Mouse (Mus musculus) MEL (cell line): Measurements from ENCODE around the gene Mymx.

ENCODE experiments used
- CTCF ChIP-seq, 3 experiments: IDR thresholded peaks in 2 of 3; conservative IDR thresholded peaks in 1 of 3; 2 replicates each; pipeline ENCODE4 v1.5.1; 2011 to 2012; ENCODE audit warnings: low read length in 3 of 3, low read depth in 2 of 3, mild to moderate bottlenecking in 2 of 3, improper control_type of control experiment in 1 of 3, inconsistent platforms in 1 of 3, mixed read lengths in 1 of 3, moderate library complexity in 1 of 3; ENCODE audit not compliant: control insufficient read depth in 1 of 3, insufficient read depth in 1 of 3, poor library complexity in 1 of 3, severe bottlenecking in 1 of 3
- E2F4 ChIP-seq: IDR thresholded peaks from 2 replicates; pipeline ENCODE4 v1.6.1; 2011; ENCODE audit warnings: low read depth, low read length, improper control_type of control experiment, borderline replicate concordance
- EP300 ChIP-seq, 2 experiments: IDR thresholded peaks; 2 replicates each; pipeline ENCODE4 v1.6.1; 2011; ENCODE audit warnings: improper control_type of control experiment in 2 of 2, low read length in 2 of 2, low read depth in 1 of 2, mild to moderate bottlenecking in 1 of 2
- ETS1 ChIP-seq: IDR thresholded peaks from 2 replicates; pipeline ENCODE4 v1.6.1; 2012; ENCODE audit warnings: low read depth, mild to moderate bottlenecking, inconsistent platforms, low read length, improper control_type of control experiment, moderate library complexity
- MAX ChIP-seq: IDR thresholded peaks from 2 replicates; pipeline ENCODE4 v1.6.1; 2011; ENCODE audit warnings: low read length, improper control_type of control experiment
- POLR2A ChIP-seq, 2 experiments: IDR thresholded peaks; 2 replicates each; pipeline ENCODE4 v1.6.1; 2011 to 2012; ENCODE audit warnings: low read length in 2 of 2, mild to moderate bottlenecking in 2 of 2, control low read depth in 1 of 2, improper control_type of control experiment in 1 of 2, low read depth in 1 of 2, moderate library complexity in 1 of 2; ENCODE audit not compliant: control insufficient read depth in 1 of 2, insufficient read depth in 1 of 2, poor library complexity in 1 of 2
- POLR2AphosphoS2 ChIP-seq: IDR thresholded peaks from 2 replicates; pipeline ENCODE4 v1.6.1; 2011; ENCODE audit warnings: low read length, improper control_type of control experiment
- RAD21 ChIP-seq: IDR thresholded peaks from 2 replicates; pipeline ENCODE4 v1.6.1; 2011; ENCODE audit warnings: mild to moderate bottlenecking, low read depth, low read length, improper control_type of control experiment
- RCOR1 ChIP-seq: IDR thresholded peaks from 2 replicates; pipeline ENCODE4 v1.6.1; 2012; ENCODE audit warnings: low read depth, mild to moderate bottlenecking, inconsistent platforms, low read length, improper control_type of control experiment
- SIN3A ChIP-seq: IDR thresholded peaks from 2 replicates; pipeline ENCODE4 v1.6.1; 2012; ENCODE audit warnings: low read length, improper control_type of control experiment, inconsistent platforms
- TAL1 ChIP-seq: IDR thresholded peaks from 2 replicates; pipeline ENCODE4 v1.6.1; 2012; ENCODE audit warnings: mild to moderate bottlenecking, inconsistent platforms, low read length, moderate library complexity, mixed read lengths
- TBP ChIP-seq: IDR thresholded peaks from 2 replicates; pipeline ENCODE4 v1.8.0; 2011; ENCODE audit warnings: low read depth, low read length, improper control_type of control experiment
- USF2 ChIP-seq, 2 experiments: IDR thresholded peaks; 2 replicates each; pipeline ENCODE4 v1.6.1; 2011 to 2012; ENCODE audit warnings: improper control_type of control experiment in 2 of 2, low read length in 2 of 2, borderline replicate concordance in 1 of 2, inconsistent platforms in 1 of 2, low read depth in 1 of 2, mild to moderate bottlenecking in 1 of 2; ENCODE audit not compliant: insufficient read depth in 1 of 2
- ZMIZ1 ChIP-seq: IDR thresholded peaks from 2 replicates; pipeline ENCODE4 v1.6.1; 2012; ENCODE audit warnings: low read depth, mild to moderate bottlenecking, inconsistent platforms, low read length, improper control_type of control experiment, moderate library complexity

DNA sequence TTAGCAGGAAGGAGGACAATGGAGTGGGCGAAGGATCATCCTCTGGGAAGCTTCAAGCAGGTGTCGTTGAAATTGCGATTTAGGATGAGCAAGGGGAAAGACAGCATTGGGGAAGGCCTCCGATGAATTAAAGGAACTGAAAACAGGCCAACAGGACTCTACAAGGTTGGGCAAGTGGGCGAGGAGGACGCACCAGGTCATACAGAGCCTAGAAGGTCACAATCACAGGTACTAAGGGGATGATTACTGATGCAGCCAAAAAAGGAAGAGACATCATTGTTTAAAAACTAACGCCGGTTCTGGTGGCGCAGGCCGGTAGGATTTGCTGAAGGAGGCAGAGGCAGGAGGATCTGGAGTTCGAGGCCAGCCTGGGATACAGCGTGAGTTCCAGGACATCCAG lies 38.7 kb downstream of the Mymx start:
- TF ChIP-seq POLR2AphosphoS2 = no peak
- no peak for TF ChIP-seq CTCF (IDR thresholded peaks at IDR 0.05 in 2 of 3, conservative IDR thresholded peaks at IDR 0.05 in 1 of 3; ENCODE audit: control insufficient read depth in 1 of 3, insufficient read depth in 1 of 3, low read depth in 2 of 3, low read length in 3 of 3, poor library complexity in 1 of 3, severe bottlenecking in 1 of 3)
- no peak for TF ChIP-seq EP300 (IDR thresholded peaks at IDR 0.05; ENCODE audit: low read depth in 1 of 2, low read length in 2 of 2)
- no peak for TF ChIP-seq SIN3A
- TF ChIP-seq RCOR1 = no peak
- no peak for TF ChIP-seq E2F4
- no peak for TF ChIP-seq TAL1
- TF ChIP-seq ZMIZ1 = no peak
- no peak for TF ChIP-seq POLR2A (IDR thresholded peaks at IDR 0.05; ENCODE audit: control insufficient read depth in 1 of 2, insufficient read depth in 1 of 2, low read depth in 1 of 2, low read length in 2 of 2, poor library complexity in 1 of 2)
- TF ChIP-seq RAD21 = no peak
- no peak for TF ChIP-seq MAX
- no peak for TF ChIP-seq TBP
- no peak for TF ChIP-seq ETS1
- no peak for TF ChIP-seq USF2 (IDR thresholded peaks at IDR 0.05; ENCODE audit: borderline replicate concordance in 1 of 2, insufficient read depth in 1 of 2, low read depth in 1 of 2, low read length in 2 of 2)
